Mouse (Mus musculus) mature B cell (primary cell): ENCODE measurements around the gene Lrrc8e.

Experiments
- in situ Hi-C: fragments of 300-500 bp; cut with MboI; formaldehyde crosslinking; loops from 2 replicates; pipeline ENCODE4 v1.14.3; 2019

Lrrc8e gene

DNA sequence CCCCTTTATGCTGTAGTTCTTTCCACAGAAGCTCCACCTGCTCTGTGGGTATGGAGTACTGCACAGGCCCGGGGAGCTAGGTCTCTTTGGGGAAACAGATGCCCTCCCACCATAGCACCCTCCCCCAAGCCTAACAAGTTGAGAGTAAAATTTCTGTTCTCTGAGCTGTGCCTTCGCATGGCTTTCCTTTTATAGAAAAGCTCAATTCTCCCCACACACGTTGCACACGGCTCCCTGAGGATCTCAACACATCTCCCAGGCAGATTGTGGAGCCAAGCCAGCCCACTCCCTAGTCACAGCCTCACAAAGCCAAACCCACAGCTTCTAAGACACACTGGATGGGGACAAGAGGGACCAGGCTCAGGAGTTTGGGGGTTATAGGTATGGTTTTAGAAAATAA lies 30.3 kb downstream of the Lrrc8e start:
- in situ Hi-C loops, result no loop called here

DNA sequence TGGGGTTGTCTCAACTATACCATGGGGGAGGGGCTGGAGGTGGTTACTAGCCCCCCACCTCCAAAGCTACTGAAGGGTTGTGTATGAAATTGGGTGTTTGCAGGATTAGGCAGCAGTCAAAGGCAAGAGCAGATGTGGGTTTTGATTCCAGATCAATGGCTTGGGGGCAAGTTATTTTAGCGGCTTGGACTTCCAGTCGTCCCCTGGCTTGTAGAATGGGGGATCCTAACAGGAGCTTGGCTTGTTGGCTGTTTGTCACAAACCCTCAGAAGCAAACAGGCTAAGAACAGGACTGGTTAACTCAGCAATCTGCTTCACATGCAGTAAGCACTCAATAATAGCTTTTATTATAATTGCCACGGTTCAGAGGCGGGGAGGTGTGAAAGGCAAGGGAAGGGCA lies 30.7 kb downstream of the Lrrc8e start:
- in situ Hi-C loops, result no loop called here

- in situ Hi-C loops, result no loop called here
These were observed 31.6 kb downstream of the Lrrc8e start for GRCm38 (mm10) chr8:4258233-4258632.

GRCm38 (mm10) chr8:4258678-4259077 lies 32.1 kb downstream of the Lrrc8e start:
- in situ Hi-C loops, result no loop called here

DNA sequence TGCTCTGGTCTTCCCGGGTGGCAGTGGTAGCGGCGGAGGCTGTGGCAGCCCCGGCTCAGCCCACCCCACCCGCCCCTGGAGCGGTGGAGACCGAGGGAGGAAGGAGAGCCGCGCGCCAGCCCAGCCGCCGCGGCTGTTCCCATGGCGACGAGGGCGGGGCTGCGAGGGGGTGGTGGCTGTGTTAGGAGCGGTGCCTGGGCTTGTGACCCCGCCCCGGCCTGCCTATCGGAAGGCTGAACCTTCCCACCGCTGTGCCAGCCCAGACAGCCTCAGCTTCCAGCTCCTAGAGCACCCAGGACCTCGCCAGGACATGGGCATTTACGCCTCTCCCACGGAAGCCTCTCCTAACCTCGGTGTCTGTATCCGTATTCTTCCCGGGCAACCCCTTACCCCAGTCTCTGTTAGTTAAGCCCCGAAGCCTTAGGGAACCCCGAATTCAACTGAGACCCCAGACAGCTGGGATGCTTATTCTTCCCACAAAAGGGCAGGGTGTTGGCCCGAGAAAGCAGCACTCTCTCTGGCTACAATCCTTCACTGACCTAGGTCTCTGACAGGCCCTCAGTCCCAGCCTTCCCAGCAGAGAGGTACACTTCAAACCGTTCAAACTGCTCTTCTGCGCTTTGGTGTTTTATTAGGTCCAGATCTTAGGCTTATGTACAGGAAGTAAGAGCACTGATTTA lies 32.6 kb downstream of the Lrrc8e start, which contains the start of gene Ctxn1:
Gene Ctxn1 (minus strand): TSS at position 150 of the 680 bp plus-strand sequence.
- in situ Hi-C loops, result no loop called here

DNA sequence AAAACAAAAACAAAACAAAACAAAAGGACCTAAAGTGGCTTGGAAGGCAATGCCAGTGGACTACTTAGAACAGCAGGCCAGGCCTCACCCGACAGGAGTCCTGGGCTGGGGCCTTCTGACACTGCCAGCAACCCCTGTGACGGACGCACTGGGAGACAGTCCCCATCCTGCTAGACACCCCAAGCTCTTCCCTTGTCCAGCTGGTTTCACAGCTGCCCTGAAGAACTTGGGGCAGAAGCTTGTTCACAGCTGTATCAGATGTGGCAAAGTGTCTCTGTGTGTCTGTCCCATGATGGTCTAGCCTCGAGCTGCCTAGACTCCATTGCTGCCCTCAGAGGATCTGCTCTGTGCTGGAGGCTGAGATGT lies 33.2 kb downstream of the Lrrc8e start:
- in situ Hi-C loops, result no loop called here

DNA sequence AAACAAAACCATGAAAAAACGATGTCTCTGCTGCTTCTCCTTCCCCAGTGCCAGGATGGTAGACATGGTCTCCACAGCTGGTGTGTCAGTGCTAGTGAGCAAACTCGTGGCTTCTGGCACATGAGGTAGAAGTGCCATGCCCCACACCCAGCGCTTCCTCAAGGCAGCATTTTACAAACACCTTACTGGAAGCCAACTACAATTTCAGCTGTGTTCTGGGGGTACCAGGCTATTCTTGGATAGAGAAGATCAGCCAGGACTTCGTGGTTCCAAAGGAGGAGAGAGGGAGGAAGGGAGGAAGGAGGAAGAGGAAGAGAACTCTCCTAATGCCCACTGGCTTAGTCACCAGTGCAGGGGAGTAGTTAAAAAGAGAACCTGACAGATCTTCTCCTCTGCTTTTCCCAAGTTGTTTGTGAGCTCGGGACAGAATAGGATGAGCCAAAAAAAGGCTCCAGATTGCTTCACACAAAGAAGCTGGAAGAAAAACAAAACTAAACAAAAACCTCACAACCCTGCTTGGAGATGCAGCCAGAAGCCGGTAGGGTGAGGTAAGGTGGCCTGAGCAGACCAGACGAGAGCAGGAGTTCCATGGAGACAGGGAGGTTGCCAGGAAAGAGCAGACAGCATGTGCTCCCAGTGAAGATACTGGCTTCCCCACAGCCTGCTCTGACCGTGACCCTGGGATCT lies 36.6 kb downstream of the Lrrc8e start:
- in situ Hi-C loops, result no loop called here

GRCm38 (mm10) chr8:4265160-4265914 lies 38.7 kb downstream of the Lrrc8e start:
- in situ Hi-C loops, result no loop called here

- in situ Hi-C loops, result no loop called here
These were observed 41.0 kb downstream of the Lrrc8e start for GRCm38 (mm10) chr8:4267627-4268026.

- in situ Hi-C loops, result no loop called here
These were observed 43.0 kb downstream of the Lrrc8e start for GRCm38 (mm10) chr8:4269609-4270008.

DNA sequence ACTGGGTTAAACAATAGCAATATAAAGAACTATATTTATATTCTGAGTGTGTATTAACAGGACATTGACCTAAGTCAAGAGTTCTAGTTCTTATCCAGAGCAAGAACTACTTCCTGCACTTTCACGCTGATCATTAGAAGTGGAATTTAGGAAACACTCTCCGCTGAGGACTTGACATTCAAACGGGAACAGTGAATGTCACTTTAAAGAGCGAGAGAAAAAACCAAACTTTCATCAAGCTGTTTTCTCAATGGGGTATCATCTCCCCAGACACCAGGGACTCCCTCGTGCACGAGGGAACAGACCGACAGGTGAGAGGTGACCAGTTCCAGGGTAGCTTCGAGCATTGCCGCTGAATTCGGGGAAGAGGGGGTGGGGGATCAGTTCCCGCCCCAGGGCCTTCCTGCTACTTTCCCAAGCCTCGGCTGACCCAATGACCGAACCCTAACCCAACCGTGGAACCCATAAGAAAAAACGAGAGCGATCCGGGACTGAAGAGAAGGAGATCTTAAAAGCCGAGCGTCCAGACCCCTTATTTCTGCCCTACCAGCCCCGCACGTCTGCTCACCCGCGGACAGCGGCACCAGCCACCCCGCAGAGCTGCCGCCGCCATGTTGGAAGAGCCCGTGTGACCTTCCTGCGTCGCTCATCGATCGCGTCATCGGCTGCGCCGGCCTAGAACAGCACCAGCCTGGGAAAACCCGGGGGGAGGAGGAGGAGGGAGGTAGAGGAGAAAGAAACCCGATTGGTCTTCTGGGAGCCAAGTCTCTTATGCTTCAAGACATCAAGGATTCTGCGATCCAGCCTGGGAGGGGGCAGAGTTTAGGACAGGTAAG lies 48.9 kb downstream of the Lrrc8e start, which contains the start of gene Timm44:
Gene Timm44 (minus strand): TSS at position 639 of the 836 bp plus-strand sequence.
- in situ Hi-C loops, result no loop called here

DNA sequence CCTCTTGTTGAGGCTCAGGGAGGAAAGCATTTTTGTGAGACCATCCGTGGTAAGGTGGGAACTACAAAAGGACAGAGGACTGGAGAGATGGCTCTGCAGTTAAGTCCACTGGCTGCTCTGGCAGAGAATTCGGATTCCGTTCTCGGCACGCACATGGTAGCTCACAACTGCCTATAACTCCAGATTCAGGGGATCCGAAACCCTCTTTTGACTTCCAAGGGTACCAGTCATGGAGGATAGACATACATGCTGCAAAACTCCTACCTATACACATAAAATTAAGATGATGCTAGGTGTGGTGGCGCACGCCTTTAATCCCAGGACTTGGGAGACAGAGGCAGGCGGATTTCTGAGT lies 49.5 kb downstream of the Lrrc8e start:
- in situ Hi-C loops, result no loop called here
